Mouse (Mus musculus) spleen, postnatal 10 days (tissue): ENCODE measurements around the gene Grk2.

ENCODE experiments used
- DNase-seq, 2 experiments: peaks; one replicate each; pipeline ENCODE4 v3.0.0; 2021 to 2022; ENCODE audit warnings: low spot score in 2 of 2

Gene Grk2

GRCm38 (mm10) chr19:4306190-4306577, at the start of gene Grk2:
TSS of gene Grk2 (minus strand) at chr19:4306222.
- peak; percentile 86 to 90 for DNase-seq

DNA sequence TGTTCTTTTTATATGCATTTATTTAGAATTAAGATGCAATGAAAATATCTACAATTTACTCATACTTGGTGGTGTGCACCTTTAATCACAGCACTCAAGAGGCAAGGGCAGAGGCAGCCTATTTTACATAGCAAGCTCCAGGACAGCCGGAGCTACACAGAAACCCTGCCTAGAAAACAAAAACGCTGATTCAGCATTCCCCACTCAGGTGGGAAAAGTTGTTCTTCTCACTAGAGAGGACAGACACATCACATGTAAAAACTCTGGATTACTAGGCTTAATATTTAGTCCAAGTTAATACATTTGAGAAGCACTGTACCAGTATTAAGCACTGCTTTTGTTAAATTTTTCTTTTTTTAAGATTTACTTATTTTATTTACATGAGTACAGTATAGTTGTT, 43.4 kb upstream of the Grk2 start:
- no peak for DNase-seq

GRCm38 (mm10) chr19:4346479-4346878, 40.5 kb upstream of the Grk2 start:
- DNase-seq: no peak

DNA sequence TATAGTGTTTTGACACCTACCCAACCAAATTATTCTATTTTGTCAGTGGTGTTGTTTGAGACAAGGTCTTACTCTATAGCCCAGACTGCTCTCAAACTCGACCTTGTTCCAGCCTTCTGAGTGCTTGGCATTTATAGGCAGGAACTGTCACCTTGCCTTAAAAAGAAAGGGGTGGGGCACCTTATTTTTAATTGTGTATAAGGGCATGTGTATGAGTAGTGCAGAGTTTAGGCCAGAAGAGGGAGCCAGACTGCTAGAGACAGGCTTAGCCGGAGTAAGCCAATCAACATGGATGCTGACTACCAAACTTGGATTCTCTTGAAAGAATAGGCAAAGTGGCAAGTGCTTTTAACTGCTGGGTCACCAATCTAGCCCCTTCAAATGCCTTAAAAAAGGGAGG, 32.1 kb upstream of the Grk2 start:
- peak; percentile 34 to 75 for DNase-seq

DNA sequence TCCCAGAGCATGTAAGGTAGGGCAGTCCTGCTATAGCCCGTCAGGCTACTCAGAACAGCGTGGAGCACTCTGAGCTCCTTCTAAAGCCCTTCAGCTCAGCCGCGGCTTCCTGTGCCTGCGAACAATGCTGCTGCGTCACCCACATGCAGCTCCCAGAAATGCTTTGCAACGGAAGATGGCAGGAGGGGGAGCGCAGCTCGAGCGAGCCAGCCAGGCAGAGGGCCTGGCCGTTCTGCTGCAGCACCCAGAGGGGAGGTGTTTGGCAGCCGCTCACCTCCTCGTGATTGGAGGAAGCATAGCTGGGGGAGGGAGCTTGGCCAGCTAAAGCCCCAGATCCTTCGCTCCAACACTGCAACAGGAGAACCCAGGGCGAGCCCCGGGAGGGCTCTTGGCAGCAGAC, 27.8 kb upstream of the Grk2 start:
- peak; percentile 64 to 86 for DNase-seq

- peak; percentile 26 to 32 for DNase-seq
These were observed 27.2 kb upstream of the Grk2 start for GRCm38 (mm10) chr19:4333100-4333775.

DNA sequence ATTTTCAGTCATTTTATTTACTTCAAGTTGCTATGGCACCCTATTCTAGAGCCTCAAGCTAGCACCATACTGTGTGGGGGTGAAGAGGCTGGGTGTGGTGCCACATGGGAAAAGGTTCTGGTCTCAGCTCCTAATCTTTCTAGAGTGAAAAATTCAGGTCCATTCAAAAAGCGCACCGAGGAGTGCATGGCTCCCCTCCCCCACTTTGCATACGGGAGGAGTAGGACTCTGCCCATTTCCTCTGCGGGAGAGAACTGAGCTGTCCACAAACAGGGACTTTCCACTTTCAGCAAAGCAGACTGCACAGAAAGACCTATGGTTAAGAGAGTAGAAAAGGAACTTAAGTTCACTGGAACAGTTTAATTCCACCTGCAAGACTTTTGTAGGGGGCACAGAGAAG, 26.6 kb upstream of the Grk2 start:
- DNase-seq: peak; percentile 34 to 66

GRCm38 (mm10) chr19:4331273-4331672, 25.3 kb upstream of the Grk2 start:
- no peak for DNase-seq

- no peak for DNase-seq
These were observed 24.6 kb upstream of the Grk2 start for GRCm38 (mm10) chr19:4330603-4331002.

GRCm38 (mm10) chr19:4328737-4329304, 22.8 kb upstream of the Grk2 start:
- DNase-seq: no peak

- no peak for DNase-seq
These were observed 20.9 kb upstream of the Grk2 start for GRCm38 (mm10) chr19:4326881-4327280.

- DNase-seq: no peak
These were observed 20.1 kb upstream of the Grk2 start for GRCm38 (mm10) chr19:4326106-4326505.

DNA sequence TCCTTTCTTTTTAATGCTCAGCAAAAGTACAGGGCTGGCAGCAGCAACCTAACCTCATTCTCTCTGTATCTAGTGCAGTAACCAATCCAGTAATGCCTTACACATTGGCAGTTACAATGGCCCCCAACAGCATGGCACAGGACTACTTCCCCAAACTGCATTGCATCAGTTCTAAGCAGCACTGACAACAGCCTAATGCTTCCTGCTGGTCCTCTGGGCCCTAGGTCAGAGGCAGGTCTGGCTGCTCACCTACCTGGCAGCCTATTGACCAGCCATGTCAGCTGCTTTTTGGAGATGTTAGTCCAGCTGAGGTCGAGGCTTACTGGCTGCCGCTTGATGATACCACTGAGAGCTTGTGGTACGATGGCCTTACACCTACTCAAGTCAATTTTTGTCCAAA, 16.1 kb upstream of the Grk2 start:
- no peak for DNase-seq

- no peak for DNase-seq
These were observed 15.6 kb upstream of the Grk2 start for GRCm38 (mm10) chr19:4321622-4322021.

- DNase-seq: no peak
These were observed 13.2 kb upstream of the Grk2 start for GRCm38 (mm10) chr19:4319272-4319671.

- no peak for DNase-seq
These were observed 11.2 kb upstream of the Grk2 start for GRCm38 (mm10) chr19:4317181-4317580.

DNA sequence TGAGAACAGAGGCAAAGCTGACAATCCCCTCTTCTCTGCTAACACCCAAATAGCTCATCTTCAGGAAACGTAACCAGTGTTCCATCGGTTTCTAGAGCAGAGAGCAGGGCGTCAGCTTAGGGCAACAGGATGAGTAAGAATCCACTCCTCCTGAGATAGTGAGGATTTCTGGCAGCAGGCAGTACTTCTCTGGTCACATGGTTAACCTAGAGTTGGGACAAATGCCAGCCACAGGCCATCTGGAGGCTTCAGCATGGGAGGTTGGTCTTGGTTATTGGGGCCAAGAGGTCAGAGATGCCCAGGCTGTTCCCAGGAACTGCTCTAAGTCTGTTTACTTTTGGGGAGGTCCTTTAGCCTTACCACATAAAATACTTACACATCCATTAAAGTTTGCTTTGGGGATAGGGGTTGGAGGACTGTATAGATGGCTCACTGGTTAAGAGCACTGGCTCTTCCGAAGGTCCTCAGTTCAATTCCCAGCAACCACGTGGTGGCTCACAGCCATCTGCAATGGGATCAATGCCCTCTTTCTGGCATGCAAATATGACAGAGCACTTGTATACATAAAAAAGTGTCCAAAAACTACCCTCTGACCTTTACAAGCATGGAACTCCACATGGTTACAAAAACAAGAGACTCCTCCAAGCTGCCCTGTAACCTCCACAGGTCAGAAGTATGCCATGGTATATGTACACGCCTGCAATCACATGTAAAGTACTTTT, 9.4 kb upstream of the Grk2 start:
- peak in 1 of 2 experiments; percentile 26 for DNase-seq

DNA sequence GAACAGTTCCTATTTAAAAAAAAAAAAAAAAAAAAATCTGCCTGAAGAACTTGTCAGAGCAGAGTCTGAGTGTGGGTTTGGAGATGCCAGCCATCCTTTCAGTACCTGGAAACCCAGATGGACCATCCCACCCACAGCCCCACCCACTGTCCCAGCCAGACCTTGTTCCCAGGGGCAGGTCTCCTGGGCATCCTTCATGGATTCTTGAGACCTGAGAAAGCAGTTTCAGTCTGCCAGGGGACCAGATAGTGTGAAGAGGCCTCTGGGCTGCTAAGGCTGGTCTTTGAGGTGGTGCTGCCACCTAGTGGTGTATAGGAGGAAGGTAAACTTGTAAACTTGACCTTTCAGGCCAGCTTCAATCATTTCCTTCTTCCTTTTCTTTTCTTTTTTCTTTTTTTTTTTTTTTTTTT, 3.8 kb upstream of the Grk2 start:
- peak in 1 of 2 experiments; percentile 69 for DNase-seq

DNA sequence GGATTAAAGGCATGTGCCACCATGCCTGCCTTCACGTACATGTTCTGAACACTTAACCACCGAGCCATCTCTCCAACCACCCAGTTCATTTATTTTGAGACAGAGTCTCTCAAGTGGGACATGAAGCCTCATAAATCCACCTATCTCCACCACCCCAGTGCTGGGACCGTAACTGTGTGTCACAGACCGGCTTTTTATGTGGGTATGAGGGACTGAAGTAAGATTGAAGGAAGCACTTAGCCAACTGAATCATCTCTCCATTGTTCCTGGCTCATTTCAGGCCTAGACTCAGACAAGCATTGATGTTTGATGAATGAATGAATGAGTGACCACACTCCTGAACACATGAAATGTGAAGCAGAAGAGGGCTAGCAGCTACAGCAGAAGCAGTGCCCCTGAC, 3.3 kb upstream of the Grk2 start:
- no peak for DNase-seq

GRCm38 (mm10) chr19:4305491-4306189, 382 bp downstream of the Grk2 start:
- DNase-seq: peak; percentile 72 to 79

DNA sequence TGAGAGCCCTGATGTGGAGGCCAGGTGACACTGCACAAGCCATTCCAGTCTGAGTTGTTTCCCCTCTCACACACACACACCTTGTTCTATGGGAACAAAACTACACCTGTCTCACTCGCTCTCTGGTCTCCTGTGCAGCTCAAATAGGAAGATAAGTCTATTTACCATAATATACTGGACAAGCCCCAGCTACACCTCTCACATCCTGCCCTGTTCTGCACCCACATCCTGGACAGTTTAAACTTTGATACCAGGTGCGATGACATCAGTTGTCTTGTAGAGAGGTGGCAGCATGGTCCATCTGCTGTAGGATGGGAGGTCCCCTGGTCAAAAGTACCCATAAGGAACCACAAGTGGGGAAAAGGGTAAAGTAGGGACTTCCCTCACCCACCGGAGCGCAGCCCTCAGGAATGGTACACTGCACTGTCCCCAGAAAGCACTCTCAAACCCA, 1.1 kb downstream of the Grk2 start:
- DNase-seq: peak in 1 of 2 experiments; percentile 56

- peak in 1 of 2 experiments; percentile 78 for DNase-seq
These were observed 1.7 kb downstream of the Grk2 start for GRCm38 (mm10) chr19:4304251-4304821.
